Mouse (Mus musculus): ENCODE measurements around the gene Pxylp1. TPM values are rescaled to one million over a fixed set of nuclear protein-coding genes. Genes with fewer than 3 reads are reported as not detected.

Gene Pxylp1
- polyA plus RNA-seq, 3 experiments from 2014 or later, result 7.9 to 15.6 (median 15.2) TPM

- ATAC-seq, result no peak
Observed at GRCm38 (mm10) chr9:96890756-96891155, 1.7 kb downstream of the Pxylp1 start.

GRCm38 (mm10) chr9:96890266-96890665 lies 2.2 kb downstream of the Pxylp1 start:
- ATAC-seq, result no peak

- ATAC-seq, result peak; percentile 89
Observed at GRCm38 (mm10) chr9:96889345-96890021, 3.0 kb downstream of the Pxylp1 start.

GRCm38 (mm10) chr9:96888742-96889344 lies 3.6 kb downstream of the Pxylp1 start:
- ATAC-seq, result peak; percentile 5

GRCm38 (mm10) chr9:96887954-96888353 lies 4.5 kb downstream of the Pxylp1 start:
- no peak for ATAC-seq

- no peak for ATAC-seq
Observed at GRCm38 (mm10) chr9:96887492-96887891, 5.0 kb downstream of the Pxylp1 start.

GRCm38 (mm10) chr9:96885781-96886180 lies 6.7 kb downstream of the Pxylp1 start:
- no peak for ATAC-seq

GRCm38 (mm10) chr9:96882496-96883265 lies 9.8 kb downstream of the Pxylp1 start:
- no peak for ATAC-seq

- no peak for ATAC-seq
Observed at GRCm38 (mm10) chr9:96881901-96882300, 10.6 kb downstream of the Pxylp1 start.

GRCm38 (mm10) chr9:96879024-96879423 lies 13.4 kb downstream of the Pxylp1 start:
- ATAC-seq, result no peak

- no peak for ATAC-seq
Observed at GRCm38 (mm10) chr9:96878464-96878863, 14.0 kb downstream of the Pxylp1 start.

GRCm38 (mm10) chr9:96875704-96876103 lies 16.8 kb downstream of the Pxylp1 start:
- no peak for ATAC-seq

- no peak for ATAC-seq
Observed at GRCm38 (mm10) chr9:96873082-96873481, 19.4 kb downstream of the Pxylp1 start.

GRCm38 (mm10) chr9:96870104-96870503 lies 22.4 kb downstream of the Pxylp1 start:
- no peak for ATAC-seq

- ATAC-seq, result no peak
Observed at GRCm38 (mm10) chr9:96869542-96869941, 22.9 kb downstream of the Pxylp1 start.

- ATAC-seq, result no peak
Observed at GRCm38 (mm10) chr9:96868546-96868945, 23.9 kb downstream of the Pxylp1 start.

- ATAC-seq, result no peak
Observed at GRCm38 (mm10) chr9:96867165-96867564, 25.3 kb downstream of the Pxylp1 start.

GRCm38 (mm10) chr9:96866196-96866595 lies 26.3 kb downstream of the Pxylp1 start:
- ATAC-seq, result no peak

- ATAC-seq, result no peak
Observed at GRCm38 (mm10) chr9:96865473-96866050, 26.9 kb downstream of the Pxylp1 start.

- no peak for ATAC-seq
Observed at GRCm38 (mm10) chr9:96863539-96863938, 28.9 kb downstream of the Pxylp1 start.

GRCm38 (mm10) chr9:96862836-96863235 lies 29.6 kb downstream of the Pxylp1 start:
- ATAC-seq, result no peak

GRCm38 (mm10) chr9:96861092-96861487 lies 31.4 kb downstream of the Pxylp1 start:
- no peak for ATAC-seq

GRCm38 (mm10) chr9:96860380-96861091 lies 31.9 kb downstream of the Pxylp1 start:
- ATAC-seq, result no peak

All from inflammation-experienced regulatory T-cells, adult 6 months (primary cell).